Mouse (Mus musculus) cerebellum, adult 2 months (tissue): ENCODE measurements around the gene Eif4a2.
"Not testable (repeated sequence)": the region's sequence is repeated elsewhere in the genome, so short reads cannot be mapped to it uniquely, and the experiment has no call there.

Experiments used
- CTCF ChIP-seq: fragments of 200-500 bp; IDR thresholded peaks from 2 replicates; pipeline ENCODE4 v1.5.1; 2011; ENCODE audit warnings: low read depth, mild to moderate bottlenecking, control low read depth, low read length, moderate library complexity, borderline replicate concordance; ENCODE audit not compliant: insufficient read depth
- POLR2A ChIP-seq: fragments of 200-500 bp; IDR thresholded peaks from 2 replicates; pipeline ENCODE4 v1.6.1; 2011; ENCODE audit warnings: low read length, control low read depth, borderline replicate concordance; ENCODE audit not compliant: insufficient read depth

DNA sequence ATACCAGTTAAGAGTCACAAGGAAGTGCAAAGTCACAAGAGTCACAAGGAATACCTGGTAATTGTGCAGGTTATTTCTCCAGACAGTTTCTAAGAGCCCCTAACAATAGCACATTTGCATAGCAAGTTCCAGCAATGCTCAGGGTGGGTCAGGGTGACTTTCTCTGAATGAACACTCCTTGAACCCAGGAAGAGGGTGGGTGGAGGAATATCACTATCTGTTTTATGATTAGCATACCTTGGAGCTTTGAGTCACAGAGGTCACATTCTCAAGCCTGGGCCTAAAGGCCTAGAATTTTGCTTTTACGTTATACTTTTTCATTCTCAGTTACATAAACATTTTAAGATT lies 9.2 kb upstream of the Eif4a2 start:
- not testable (repeated sequence) for TF ChIP-seq CTCF, POLR2A
